Mouse (Mus musculus): ENCODE measurements around the gene Zfp691. TPM values are rescaled to one million over a fixed set of nuclear protein-coding genes. Genes with fewer than 3 reads are reported as not detected.

Zfp691 gene
- total and polyA plus RNA-seq, 2 experiments from 2014 or later = 12.9 to 13.7 TPM

DNA sequence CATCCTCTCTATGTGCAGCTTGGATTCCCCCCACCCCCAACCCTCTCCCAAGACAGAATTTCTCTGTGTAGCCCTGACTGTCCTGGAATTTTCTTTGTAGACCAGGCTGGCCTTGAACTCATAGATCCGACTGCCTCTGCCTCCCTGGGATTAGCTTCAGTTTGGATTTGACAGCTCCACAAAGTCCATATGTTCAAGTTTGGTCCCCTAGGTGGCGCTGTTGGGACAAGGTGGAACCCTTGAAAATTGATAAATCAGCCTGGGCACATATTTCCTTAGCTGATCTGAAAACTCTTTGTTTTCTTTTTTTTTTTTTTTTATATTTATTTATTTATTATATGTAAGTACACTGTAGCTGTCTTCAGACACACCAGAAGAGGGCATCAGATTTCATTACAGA, 16.8 kb downstream of the Zfp691 start:
- Histone ChIP-seq H3K36me3 (replicated peaks; ENCODE audit: control insufficient read depth, insufficient read depth, low read length) (no peaks in the 10 kb centered on the region), H3K27me3 (ENCODE audit: control insufficient read depth, insufficient read depth, low read length) (no peaks in the 10 kb centered on the region), H3K4me3 (ENCODE audit: low read depth, low read length) (no peak overlapping the region), H3K9ac (replicated peaks; ENCODE audit: low read depth, low read length) (no peak overlapping the region), H3K27ac (ENCODE audit: low read depth) (no peak overlapping the region), H3K4me1 (ENCODE audit: control insufficient read depth, insufficient read depth) (no peaks in the 10 kb centered on the region), H3K4me2 (ENCODE audit: low read depth, low read length) (no peak overlapping the region), H3K9me3 (replicated peaks; ENCODE audit: control insufficient read depth, low read length) (no peaks in the 10 kb centered on the region)
- DNase-seq (ENCODE audit: low spot score) (no peak), ATAC-seq (ENCODE audit: insufficient read depth, low read depth) (no peak)
- no peak for TF ChIP-seq EP300 (IDR thresholded peaks at IDR 0.05; ENCODE audit: low read depth)
- peak; percentile 51 for TF ChIP-seq CTCF (IDR thresholded peaks at IDR 0.05; ENCODE audit: low read depth)
- WGBS = 36% methylated on average over 2 of the region's 2 CpGs

DNA sequence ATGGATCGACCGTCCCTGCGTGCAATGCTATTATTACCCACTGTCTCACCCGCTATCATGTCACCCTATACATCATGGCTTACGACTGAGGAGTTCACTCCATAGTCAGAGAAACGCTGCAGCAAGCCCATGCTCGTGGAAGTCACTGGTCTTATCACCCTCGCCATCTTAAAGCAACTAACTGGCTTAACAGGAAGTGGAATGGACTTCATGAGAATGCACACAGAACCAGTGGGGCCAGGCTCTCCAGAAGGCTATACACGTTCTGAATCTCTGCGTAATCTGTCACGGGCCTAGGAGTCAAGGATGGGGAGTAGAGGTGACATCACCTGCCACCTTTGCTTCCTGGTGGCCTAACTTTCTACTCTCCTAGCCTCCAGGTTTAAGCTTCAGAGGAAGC, 25.3 kb downstream of the Zfp691 start:
- 77% methylated on average over 11 of the region's 11 CpGs for WGBS
- no peaks in the 10 kb centered on the region for H3K27me3 ChIP-seq (ENCODE audit: control insufficient read depth, insufficient read depth, low read length)
- H3K4me1 ChIP-seq (ENCODE audit: control insufficient read depth, insufficient read depth) = no peaks in the 10 kb centered on the region
- no peaks in the 10 kb centered on the region for H3K36me3 ChIP-seq (replicated peaks; ENCODE audit: control insufficient read depth, insufficient read depth, low read length)
- no peak for TF ChIP-seq EP300 (IDR thresholded peaks at IDR 0.05; ENCODE audit: low read depth)
- no peak for TF ChIP-seq CTCF (IDR thresholded peaks at IDR 0.05; ENCODE audit: low read depth)
- no peak for ATAC-seq (ENCODE audit: insufficient read depth, low read depth)
- no peak overlapping the region for H3K4me3 ChIP-seq (ENCODE audit: low read depth, low read length)
- H3K27ac ChIP-seq (ENCODE audit: low read depth) = no peak overlapping the region
- no peak overlapping the region for H3K9ac ChIP-seq (replicated peaks; ENCODE audit: low read depth, low read length)
- no peaks in the 10 kb centered on the region for H3K9me3 ChIP-seq (replicated peaks; ENCODE audit: control insufficient read depth, low read length)
- H3K4me2 ChIP-seq (ENCODE audit: low read depth, low read length) = no peak overlapping the region
- no peak for DNase-seq (ENCODE audit: low spot score)

DNA sequence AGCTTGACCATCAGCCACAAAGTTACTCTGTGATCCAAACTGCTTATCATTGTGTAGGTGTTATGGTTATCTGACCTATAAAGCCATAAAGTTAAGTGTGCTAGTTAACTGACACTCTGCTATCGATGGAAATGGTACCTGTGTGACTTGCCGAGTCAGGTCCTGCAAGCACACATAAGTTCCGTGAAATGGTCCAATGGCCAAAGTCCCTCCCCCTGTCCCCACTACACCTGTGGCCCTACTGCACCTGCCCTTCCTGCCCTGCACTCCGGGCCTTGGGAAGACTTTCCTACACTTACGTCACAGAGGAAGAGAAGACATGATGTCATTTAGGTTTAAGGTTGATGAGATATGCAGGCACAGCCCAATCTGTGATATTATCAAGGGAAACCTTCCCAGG, 26.6 kb downstream of the Zfp691 start:
- Histone ChIP-seq H3K9me3 (replicated peaks; ENCODE audit: control insufficient read depth, low read length) (no peaks in the 10 kb centered on the region), H3K9ac (replicated peaks; ENCODE audit: low read depth, low read length) (no peak overlapping the region), H3K27ac (ENCODE audit: low read depth) (no peak overlapping the region), H3K27me3 (ENCODE audit: control insufficient read depth, insufficient read depth, low read length) (no peaks in the 10 kb centered on the region), H3K4me1 (ENCODE audit: control insufficient read depth, insufficient read depth) (0 out of 2 replicates have a peak, but pooled peaks cover 3% of the 10 kb centered on the region), H3K4me2 (ENCODE audit: low read depth, low read length) (no peak overlapping the region), H3K36me3 (replicated peaks; ENCODE audit: control insufficient read depth, insufficient read depth, low read length) (no peaks in the 10 kb centered on the region), H3K4me3 (ENCODE audit: low read depth, low read length) (no peak overlapping the region)
- DNase-seq (ENCODE audit: low spot score) (no peak), ATAC-seq (ENCODE audit: insufficient read depth, low read depth) (no peak)
- TF ChIP-seq EP300 (IDR thresholded peaks at IDR 0.05; ENCODE audit: low read depth) (no peak), CTCF (IDR thresholded peaks at IDR 0.05; ENCODE audit: low read depth) (no peak)
- WGBS = 81% methylated on average over 5 of the region's 5 CpGs

DNA sequence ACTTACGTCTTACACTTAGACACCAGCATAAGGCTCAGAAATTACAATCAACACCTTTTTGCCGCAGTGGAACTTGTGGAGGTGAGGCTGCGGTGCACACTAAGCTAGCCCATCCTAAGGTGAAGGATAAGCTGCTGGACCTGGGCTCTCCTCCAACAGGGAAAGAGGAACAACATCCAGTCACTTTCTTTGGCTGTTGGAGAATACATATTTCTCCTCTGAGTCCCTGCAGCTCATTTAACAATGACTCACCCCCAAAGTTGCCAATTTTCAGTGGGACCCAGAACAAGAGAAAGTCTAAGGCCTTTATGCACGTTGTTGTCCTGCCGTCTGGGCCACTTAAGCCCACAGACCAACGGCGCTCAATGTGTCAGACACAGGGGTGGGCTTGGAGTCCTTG, 27.2 kb downstream of the Zfp691 start:
- Histone ChIP-seq H3K9ac (replicated peaks; ENCODE audit: low read depth, low read length) (no peak overlapping the region), H3K27ac (ENCODE audit: low read depth) (no peak overlapping the region), H3K27me3 (ENCODE audit: control insufficient read depth, insufficient read depth, low read length) (no peaks in the 10 kb centered on the region), H3K4me2 (ENCODE audit: low read depth, low read length) (no peak overlapping the region), H3K4me1 (ENCODE audit: control insufficient read depth, insufficient read depth) (0 out of 2 replicates have a peak, but pooled peaks cover 3% of the 10 kb centered on the region), H3K36me3 (replicated peaks; ENCODE audit: control insufficient read depth, insufficient read depth, low read length) (no peaks in the 10 kb centered on the region), H3K4me3 (ENCODE audit: low read depth, low read length) (no peak overlapping the region), H3K9me3 (replicated peaks; ENCODE audit: control insufficient read depth, low read length) (no peaks in the 10 kb centered on the region)
- DNase-seq (ENCODE audit: low spot score) = no peak
- no peak for TF ChIP-seq EP300 (IDR thresholded peaks at IDR 0.05; ENCODE audit: low read depth)
- TF ChIP-seq CTCF (IDR thresholded peaks at IDR 0.05; ENCODE audit: low read depth) = no peak
- WGBS = 76% methylated on average over 7 of the region's 7 CpGs
- no peak for ATAC-seq (ENCODE audit: insufficient read depth, low read depth)

DNA sequence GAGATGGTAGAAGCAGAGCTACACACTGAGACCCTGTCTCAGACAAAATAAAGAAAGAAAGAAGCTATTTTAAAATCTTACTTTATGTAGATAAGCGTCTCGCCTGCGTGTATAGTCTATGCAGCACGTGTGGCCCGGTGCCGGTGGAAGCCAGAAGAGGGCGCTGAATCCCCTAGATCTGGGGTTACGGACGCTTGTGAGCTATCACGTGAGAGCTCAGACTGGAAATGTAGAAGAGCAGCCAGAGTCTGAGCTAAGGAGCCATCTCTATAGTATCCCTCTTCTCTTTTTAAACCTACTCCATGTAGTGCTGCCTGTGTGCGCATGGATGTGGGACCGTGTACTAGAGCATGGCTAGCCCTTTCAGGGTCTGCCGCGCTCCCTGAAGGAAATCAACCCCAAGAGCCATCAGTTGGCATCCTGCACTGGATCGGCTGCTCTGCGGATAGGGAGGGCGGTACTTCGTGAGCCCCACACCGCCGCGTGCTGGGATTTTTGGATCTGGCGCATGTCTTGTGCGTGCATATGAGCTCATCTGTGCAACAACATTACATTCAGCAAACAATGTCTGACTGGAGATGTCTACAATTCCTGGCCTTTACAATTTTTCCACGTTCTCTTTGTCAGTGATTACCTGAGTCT, 31.6 kb downstream of the Zfp691 start:
- no peak overlapping the region for H3K9ac ChIP-seq (replicated peaks; ENCODE audit: low read depth, low read length)
- no peak for TF ChIP-seq EP300 (IDR thresholded peaks at IDR 0.05; ENCODE audit: low read depth)
- TF ChIP-seq CTCF (IDR thresholded peaks at IDR 0.05; ENCODE audit: low read depth) = peak; percentile 64
- peak; percentile 66 for DNase-seq (ENCODE audit: low spot score)
- H3K4me1 ChIP-seq (ENCODE audit: control insufficient read depth, insufficient read depth) = 0 out of 2 replicates have a peak, but pooled peaks cover 3% of the 10 kb centered on the region
- peaks cover 9% of the 10 kb centered on the region for H3K36me3 ChIP-seq (replicated peaks; ENCODE audit: control insufficient read depth, insufficient read depth, low read length)
- peak overlapping the region; percentile 40 for H3K4me2 ChIP-seq (ENCODE audit: low read depth, low read length)
- no peak overlapping the region for H3K27ac ChIP-seq (ENCODE audit: low read depth)
- 38% methylated on average over 24 of the region's 24 CpGs for WGBS
- H3K4me3 ChIP-seq (ENCODE audit: low read depth, low read length) = peak overlapping the region; percentile 17; the same call in 1 of the 2 replicates
- no peaks in the 10 kb centered on the region for H3K27me3 ChIP-seq (ENCODE audit: control insufficient read depth, insufficient read depth, low read length)
- ATAC-seq (ENCODE audit: insufficient read depth, low read depth) = peak; percentile 81
- H3K9me3 ChIP-seq (replicated peaks; ENCODE audit: control insufficient read depth, low read length) = no peaks in the 10 kb centered on the region

DNA sequence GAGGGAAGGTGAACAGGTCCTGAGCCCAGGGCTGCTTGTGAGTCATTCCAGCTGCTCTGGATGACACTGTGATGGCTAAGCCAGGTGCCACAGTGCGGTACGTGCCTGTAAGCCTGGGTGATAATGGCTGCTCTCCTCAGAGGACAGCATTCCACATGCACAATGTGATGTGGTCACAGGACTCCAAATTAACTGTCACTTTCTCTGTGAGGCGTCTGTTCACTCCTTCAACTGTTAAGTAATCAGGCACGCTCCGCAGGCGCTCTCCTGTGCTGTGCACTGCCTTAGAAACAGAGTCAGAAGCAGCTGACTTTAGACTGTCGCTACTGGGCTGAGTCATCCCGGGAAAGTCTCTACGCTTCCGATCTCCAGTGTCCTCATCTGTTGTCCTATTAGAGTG, 32.8 kb downstream of the Zfp691 start:
- Histone ChIP-seq H3K4me3 (ENCODE audit: low read depth, low read length) (no peak overlapping the region), H3K4me1 (ENCODE audit: control insufficient read depth, insufficient read depth) (0 out of 2 replicates have a peak, but pooled peaks cover 3% of the 10 kb centered on the region), H3K27ac (ENCODE audit: low read depth) (no peak overlapping the region), H3K4me2 (ENCODE audit: low read depth, low read length) (no peak overlapping the region), H3K36me3 (replicated peaks; ENCODE audit: control insufficient read depth, insufficient read depth, low read length) (peaks cover 20% of the 10 kb centered on the region), H3K27me3 (ENCODE audit: control insufficient read depth, insufficient read depth, low read length) (no peaks in the 10 kb centered on the region), H3K9ac (replicated peaks; ENCODE audit: low read depth, low read length) (no peak overlapping the region), H3K9me3 (replicated peaks; ENCODE audit: control insufficient read depth, low read length) (no peaks in the 10 kb centered on the region)
- ATAC-seq (ENCODE audit: insufficient read depth, low read depth) (peak; percentile 17; the same call in 1 of the 2 replicates), DNase-seq (ENCODE audit: low spot score) (no peak)
- TF ChIP-seq CTCF (IDR thresholded peaks at IDR 0.05; ENCODE audit: low read depth) (no peak), EP300 (IDR thresholded peaks at IDR 0.05; ENCODE audit: low read depth) (peak; percentile 30; the same call in 1 of the 2 replicates)
- 31% methylated on average over 10 of the region's 10 CpGs for WGBS

Data from heart, postnatal 0 days (tissue).